In genomic region chr2:55436261-55437006, GRCm38 (mm10) we compare ENCODE assay signal across 8 mouse cellular contexts. TPM values are rescaled to one million over a fixed set of nuclear protein-coding genes. Genes with fewer than 3 reads are reported as not detected.
A peak's percentile ranks its signal among the peaks of the same experiment; 100 is the strongest.
DNase-seq lines count a peak whose midpoint lies in the region; ATAC-seq and TF ChIP-seq lines count a peak whose summit lies in the region.

No protein-coding gene starts in this region.

- peaks cover 2% of the 10 kb centered on the region for H3K36me3 ChIP-seq in heart, adult 2 months (ENCODE audit: control insufficient read depth, insufficient read depth, low read length)
- H3K36me3 ChIP-seq in midbrain, embryonic 11.5 days (ENCODE audit: control insufficient read depth, insufficient read depth, low read length): no peaks in the 10 kb centered on the region
- no peaks in the 10 kb centered on the region for H3K36me3 ChIP-seq in stomach, embryonic 16.5 days (ENCODE audit: control insufficient read depth, insufficient read depth, low read length)

- WGBS in cerebellum, adult 2 months: 2% methylated on average over 21 of the region's 21 CpGs
- WGBS in heart, adult 2 months: under 1% methylated on average over 21 of the region's 21 CpGs
- WGBS in midbrain, embryonic 11.5 days: 1% methylated on average over 21 of the region's 21 CpGs
- WGBS in stomach, embryonic 16.5 days: under 1% methylated on average over 21 of the region's 21 CpGs

- no peak for TF ChIP-seq POLR2A in cerebellum, adult 2 months (IDR thresholded peaks at IDR 0.05; ENCODE audit: borderline replicate concordance, insufficient read depth, low read length)
- no peak for TF ChIP-seq POLR2A in heart, adult 2 months (IDR thresholded peaks at IDR 0.05; ENCODE audit: insufficient read depth, low read depth, low read length)

- H3K27me3 ChIP-seq in cerebellum, adult 2 months (ENCODE audit: control insufficient read depth, insufficient read depth, low read length): no peaks in the 10 kb centered on the region
- no peaks in the 10 kb centered on the region for H3K27me3 ChIP-seq in heart, adult 2 months (ENCODE audit: control insufficient read depth, insufficient read depth, low read length)
- peaks cover 13% of the 10 kb centered on the region for H3K27me3 ChIP-seq in midbrain, embryonic 11.5 days (ENCODE audit: control insufficient read depth, insufficient read depth, low read length)
- H3K27me3 ChIP-seq in stomach, embryonic 16.5 days (ENCODE audit: control insufficient read depth, insufficient read depth, low read length): peaks cover 27% of the 10 kb centered on the region

- ATAC-seq in midbrain, embryonic 11.5 days (ENCODE audit: low FRiP score): peak; percentile 70
- ATAC-seq in stomach, embryonic 16.5 days (ENCODE audit: insufficient read depth, low FRiP score): peak; percentile 65; the same call in 1 of the 2 replicates

- peak overlapping the region; percentile 91 for H3K27ac ChIP-seq in cerebellum, adult 2 months (ENCODE audit: insufficient read depth, low read length)
- H3K27ac ChIP-seq in heart, adult 2 months: peak overlapping the region; percentile 77
- H3K27ac ChIP-seq in layer of hippocampus, adult 2 months: peak overlapping the region; percentile 96
- no peak overlapping the region for H3K27ac ChIP-seq in midbrain, embryonic 11.5 days (ENCODE audit: low read depth, low read length)
- no peak overlapping the region for H3K27ac ChIP-seq in stomach, embryonic 16.5 days (ENCODE audit: low read length)

- intact Hi-C loops in heart, postnatal 25 days (cut with DNase I): no loop called here
- intact Hi-C loops in heart, adult 2 months (cut with DNase I): loop anchor here (5.0 kb wide), 1 partner anchor 46 kb away; no protein-coding TSS in a partner anchor

- H3K4me1 ChIP-seq in cerebellum, adult 2 months (ENCODE audit: control insufficient read depth, insufficient read depth, low read length): no peaks in the 10 kb centered on the region
- no peaks in the 10 kb centered on the region for H3K4me1 ChIP-seq in heart, adult 2 months (ENCODE audit: control insufficient read depth, insufficient read depth, low read length)
- peaks cover 7% of the 10 kb centered on the region for H3K4me1 ChIP-seq in midbrain, embryonic 11.5 days (ENCODE audit: control insufficient read depth, insufficient read depth, low read length)
- H3K4me1 ChIP-seq in stomach, embryonic 16.5 days (ENCODE audit: control insufficient read depth, insufficient read depth, low read length): 0 out of 2 replicates have a peak, but pooled peaks cover 18% of the 10 kb centered on the region

- no peaks in the 10 kb centered on the region for H3K9me3 ChIP-seq in midbrain, embryonic 11.5 days (ENCODE audit: control insufficient read depth, low read length)
- no peaks in the 10 kb centered on the region for H3K9me3 ChIP-seq in stomach, embryonic 16.5 days (replicated peaks; ENCODE audit: control insufficient read depth, low read length)

- peak overlapping the region; percentile 39 for H3K9ac ChIP-seq in heart, adult 2 months (ENCODE audit: low read depth, low read length)
- peak overlapping the region; percentile 40; the same call in 1 of the 2 replicates for H3K9ac ChIP-seq in midbrain, embryonic 11.5 days (ENCODE audit: low read length)
- H3K9ac ChIP-seq in stomach, embryonic 16.5 days (ENCODE audit: low read length): peak overlapping the region; percentile 39; the same call in 1 of the 2 replicates

- peak; percentile 94 for DNase-seq in heart, adult 11 months
- DNase-seq in heart, postnatal 25 days (ENCODE audit: low spot score): no peak
- peak; percentile 62 to 65 for DNase-seq in cerebellum, adult 2 months
- peak; percentile 21 to 48 for DNase-seq in heart, adult 2 months
- peak; percentile 24 to 33 for DNase-seq in layer of hippocampus, adult 2 months (ENCODE audit: low spot score in 2 of 2)
- peak; percentile 93 for DNase-seq in midbrain, embryonic 11.5 days (ENCODE audit: low spot score, missing footprints)
- no peak for DNase-seq in B cell, adult 2 months

- H3K4me2 ChIP-seq in midbrain, embryonic 11.5 days: peak overlapping the region; percentile 93
- H3K4me2 ChIP-seq in stomach, embryonic 16.5 days (ENCODE audit: low read depth, low read length): peak overlapping the region; percentile 84

- no peaks in the 10 kb centered on the region for H3K79me2 ChIP-seq in heart, adult 2 months (replicated peaks; ENCODE audit: control insufficient read depth, insufficient read depth, low read length)

- H3K4me3 ChIP-seq in cerebellum, adult 2 months (replicated peaks; ENCODE audit: insufficient read depth, low read depth, low read length): peak overlapping the region; percentile 59
- H3K4me3 ChIP-seq in heart, adult 2 months: peak overlapping the region; percentile 52
- H3K4me3 ChIP-seq in layer of hippocampus, adult 2 months: peak overlapping the region; percentile 83
- H3K4me3 ChIP-seq in midbrain, embryonic 11.5 days (ENCODE audit: low read depth, low read length): peak overlapping the region; percentile 39
- H3K4me3 ChIP-seq in stomach, embryonic 16.5 days (replicated peaks; ENCODE audit: low read length): peak overlapping the region; percentile 50

- no peak for TF ChIP-seq CTCF in cerebellum, adult 2 months (IDR thresholded peaks at IDR 0.05; ENCODE audit: borderline replicate concordance, insufficient read depth, low read depth, low read length)
- TF ChIP-seq CTCF in heart, adult 2 months (IDR thresholded peaks at IDR 0.05): no peak
- TF ChIP-seq CTCF in layer of hippocampus, adult 2 months (conservative IDR thresholded peaks at IDR 0.05): no peak

- TF ChIP-seq EP300 in heart, adult 2 months (IDR thresholded peaks at IDR 0.05; ENCODE audit: insufficient read depth, low read depth, low read length): no peak

RNA-seq across cellular contexts. Expression of gene Kcnj3, which starts 0.7 kb away (rescaled TPM):
- total RNA-seq in heart, postnatal 25 days (2021): 10 to 100 TPM; 53.0 to 54.5 TPM
- polyA plus RNA-seq in cerebellum, adult 2 months (2012; rRNA removed): 57.5 and 57.7 TPM in 2 replicates
- 10 to 100 TPM; 61.8 to 63.8 TPM for total RNA-seq in heart, adult 2 months (2021)
- polyA plus RNA-seq in heart, adult 2 months (2012; rRNA removed): 59.6 and 92.4 TPM in 2 replicates
- total RNA-seq in layer of hippocampus, adult 2 months (2021): 100 to 1,000 TPM; 112 to 124 TPM
- polyA plus RNA-seq in midbrain, embryonic 11.5 days (2014; fragmentation: Nextera tagmentation; extraction: Ambion mirVana): 1.1 and 1.4 TPM in 2 replicates
- 0.43 and 0.47 TPM in 2 replicates for polyA plus RNA-seq in stomach, embryonic 16.5 days (2015; fragmentation: Nextera tagmentation; extraction: Ambion mirVana)

Comparison
In these comparisons a context has a peak if more than half of its experiments do, and no peak if none do; other contexts are left out.
1. DNase-seq: peak in heart, adult 11 months (single experiment), cerebellum, adult 2 months (2 of 2), heart, adult 2 months (2 of 2), layer of hippocampus, adult 2 months (2 of 2) and midbrain, embryonic 11.5 days (single experiment); none in heart, postnatal 25 days (single experiment) and B cell, adult 2 months (0 of 2).
2. H3K27ac ChIP-seq: peak in cerebellum, adult 2 months (single experiment), heart, adult 2 months (single experiment) and layer of hippocampus, adult 2 months (single experiment); none in midbrain, embryonic 11.5 days (single experiment) and stomach, embryonic 16.5 days (single experiment).
3. RNA of gene Kcnj3, which starts 0.7 kb away (polyA plus RNA-seq): 59.6 to 92.4 TPM in heart, adult 2 months and 57.5 to 57.7 TPM in cerebellum, adult 2 months; 1.1 to 1.4 TPM in midbrain, embryonic 11.5 days and 0.43 to 0.47 TPM in stomach, embryonic 16.5 days; every median in the first group is over 10 times any median in the second.
4. Peak in every context shown above with its lines, with median percentiles within 50 percentile points of each other: H3K4me3 ChIP-seq and H3K9ac ChIP-seq.